Mouse (Mus musculus) intestine, postnatal 0 days (tissue): ENCODE results near the gene Prkacb. TPM values are rescaled to one million over a fixed set of nuclear protein-coding genes. Genes with fewer than 3 reads are reported as not detected.

Source experiments
- ATAC-seq: fragments of 200-750 bp; cut with Nextera tagmentation; 2 replicates; pipeline ENCODE4 v1.8.0; 2017; ENCODE audit warnings: mild to moderate bottlenecking, moderate TSS enrichment, moderate library complexity
- H3K27ac ChIP-seq: fragments of 300-500 bp; sonication (generic); 2 replicates; pipeline ENCODE4 v1.5.1; 2014; ENCODE audit warnings: mild to moderate bottlenecking, low read depth, low read length, moderate library complexity
- H3K27me3 ChIP-seq: fragments of 300-500 bp; sonication (generic); replicated peaks from 2 replicates; pipeline ENCODE4 v1.6.1; 2014; ENCODE audit warnings: low read length, mixed read lengths; ENCODE audit not compliant: control insufficient read depth, insufficient read depth
- H3K36me3 ChIP-seq: fragments of 300-500 bp; sonication (generic); 2 replicates; pipeline ENCODE4 v1.6.1; 2014; ENCODE audit warnings: mild to moderate bottlenecking, moderate library complexity; ENCODE audit not compliant: control insufficient read depth, insufficient read depth
- H3K4me1 ChIP-seq: fragments of 300-500 bp; sonication (generic); replicated peaks from 2 replicates; pipeline ENCODE4 v1.6.1; 2014; ENCODE audit warnings: antibody characterized with exemption, low read length, mixed read lengths; ENCODE audit not compliant: control insufficient read depth, insufficient read depth
- H3K4me2 ChIP-seq: fragments of 300-500 bp; sonication (generic); replicated peaks from 2 replicates; pipeline ENCODE4 v1.6.1; 2014; ENCODE audit warnings: low read depth, mild to moderate bottlenecking, moderate library complexity
- H3K4me3 ChIP-seq: fragments of 300-500 bp; sonication (generic); 2 replicates; pipeline ENCODE4 v1.5.1; 2014; ENCODE audit warnings: low read depth, low read length
- H3K9ac ChIP-seq: fragments of 300-500 bp; sonication (generic); 2 replicates; pipeline ENCODE4 v1.6.1; 2014; ENCODE audit warnings: mild to moderate bottlenecking, low read depth, low read length
- H3K9me3 ChIP-seq: fragments of 300-500 bp; sonication (generic); 2 replicates; pipeline ENCODE4 v1.6.1; 2016; ENCODE audit warnings: mixed run types; ENCODE audit not compliant: control insufficient read depth
- CTCF ChIP-seq: sonication (generic); IDR thresholded peaks from 2 replicates; pipeline ENCODE4 v1.5.1; 2016; ENCODE audit warnings: low read depth, mild to moderate bottlenecking, control low read depth, antibody characterized with exemption, moderate library complexity
- WGBS: fragments of 180-500 bp; shearing (Covaris S2); extraction: QIAGEN DNeasy Blood & Tissue Kit; methylation state at CpG from one replicate; pipeline ENCODE4 v1.1.7; 2014; 5-methylcytosine and 5-hydroxymethylcytosine counted together
- polyA plus RNA-seq: library from polyadenylated mRNA; unstranded; fragments of >200 nt; fragmentation: Nextera tagmentation; extraction: Ambion mirVana; gene quantifications from 2 replicates; pipeline ENCODE4 v1.2.1, GENCODE M21; 2015

The Prkacb gene
- polyA plus RNA-seq, 1 experiment from 2014 or later: 25.3 TPM

- 77% methylated on average over 8 of the region's 8 CpGs for WGBS
- H3K27ac ChIP-seq: no peak overlapping the region
- TF ChIP-seq CTCF: no peak
Observed at GRCm38 (mm10) chr3:146848112-146848511, 35.3 kb upstream of the Prkacb start.

GRCm38 (mm10) chr3:146846237-146846636 is 33.4 kb upstream of the Prkacb start:
- no peak for ATAC-seq
- no peak overlapping the region for H3K9ac ChIP-seq
- no peak for TF ChIP-seq CTCF
- no peaks in the 10 kb centered on the region for H3K4me1 ChIP-seq
- no peak overlapping the region for H3K27ac ChIP-seq
- 87% methylated on average over 5 of the region's 5 CpGs for WGBS
- no peak overlapping the region for H3K4me3 ChIP-seq
- no peak overlapping the region for H3K4me2 ChIP-seq
- no peaks in the 10 kb centered on the region for H3K36me3 ChIP-seq
- H3K27me3 ChIP-seq: no peaks in the 10 kb centered on the region
- H3K9me3 ChIP-seq: no peaks in the 10 kb centered on the region

More at GRCm38 (mm10) chr3:146848112-146848511, 35.3 kb upstream of the Prkacb start:
- Histone ChIP-seq H3K4me1 (no peaks in the 10 kb centered on the region; the same call in 1 of the 2 replicates), H3K4me3 (no peak overlapping the region), H3K9ac (no peak overlapping the region), H3K36me3 (no peaks in the 10 kb centered on the region), H3K4me2 (no peak overlapping the region), H3K9me3 (no peaks in the 10 kb centered on the region), H3K27me3 (no peaks in the 10 kb centered on the region)
- ATAC-seq: no peak

GRCm38 (mm10) chr3:146843470-146843869 is 30.7 kb upstream of the Prkacb start:
- Histone ChIP-seq H3K27me3 (no peaks in the 10 kb centered on the region), H3K4me2 (no peak overlapping the region), H3K9me3 (no peaks in the 10 kb centered on the region), H3K36me3 (no peaks in the 10 kb centered on the region), H3K27ac (no peak overlapping the region), H3K4me3 (no peak overlapping the region), H3K4me1 (no peaks in the 10 kb centered on the region), H3K9ac (no peak overlapping the region)
- no peak for ATAC-seq
- 72% methylated on average over 6 of the region's 6 CpGs for WGBS
- no peak for TF ChIP-seq CTCF

- ATAC-seq: no peak
- 48% methylated on average over 3 of the region's 3 CpGs for WGBS
Observed at GRCm38 (mm10) chr3:146842766-146843165, 30.0 kb upstream of the Prkacb start.

GRCm38 (mm10) chr3:146820718-146821117 is 7.9 kb upstream of the Prkacb start:
- Histone ChIP-seq H3K4me2 (no peak overlapping the region), H3K4me1 (no peaks in the 10 kb centered on the region), H3K27ac (no peak overlapping the region), H3K27me3 (no peaks in the 10 kb centered on the region; the same call in 1 of the 2 replicates), H3K36me3 (no peaks in the 10 kb centered on the region), H3K4me3 (no peak overlapping the region), H3K9me3 (no peaks in the 10 kb centered on the region), H3K9ac (no peak overlapping the region)
- WGBS: 91% methylated on average over 4 of the region's 4 CpGs
- TF ChIP-seq CTCF: no peak
- ATAC-seq: no peak

More at GRCm38 (mm10) chr3:146842766-146843165, 30.0 kb upstream of the Prkacb start:
- no peak overlapping the region for H3K27ac ChIP-seq
- H3K4me2 ChIP-seq: no peak overlapping the region
- no peak for TF ChIP-seq CTCF
- no peak overlapping the region for H3K4me3 ChIP-seq
- no peaks in the 10 kb centered on the region for H3K9me3 ChIP-seq
- no peaks in the 10 kb centered on the region for H3K27me3 ChIP-seq
- no peaks in the 10 kb centered on the region for H3K4me1 ChIP-seq
- no peaks in the 10 kb centered on the region for H3K36me3 ChIP-seq
- H3K9ac ChIP-seq: no peak overlapping the region

- Histone ChIP-seq H3K4me1 (no peaks in the 10 kb centered on the region), H3K27ac (no peak overlapping the region), H3K9ac (peak overlapping the region; percentile 81), H3K9me3 (no peaks in the 10 kb centered on the region), H3K4me3 (peak overlapping the region; percentile 95), H3K27me3 (no peaks in the 10 kb centered on the region), H3K36me3 (no peaks in the 10 kb centered on the region), H3K4me2 (peak overlapping the region; percentile 70)
- TF ChIP-seq CTCF: no peak
- WGBS: 51% methylated on average over 7 of the region's 7 CpGs
- no peak for ATAC-seq
Observed at GRCm38 (mm10) chr3:146813624-146814023, 834 bp upstream of the Prkacb start.
